Mouse (Mus musculus): ENCODE results near the gene Apeh.

The Apeh gene

GRCm38 (mm10) chr9:108119891-108120411 is 25.5 kb upstream of the Apeh start:
- no peak for DNase-seq

DNA sequence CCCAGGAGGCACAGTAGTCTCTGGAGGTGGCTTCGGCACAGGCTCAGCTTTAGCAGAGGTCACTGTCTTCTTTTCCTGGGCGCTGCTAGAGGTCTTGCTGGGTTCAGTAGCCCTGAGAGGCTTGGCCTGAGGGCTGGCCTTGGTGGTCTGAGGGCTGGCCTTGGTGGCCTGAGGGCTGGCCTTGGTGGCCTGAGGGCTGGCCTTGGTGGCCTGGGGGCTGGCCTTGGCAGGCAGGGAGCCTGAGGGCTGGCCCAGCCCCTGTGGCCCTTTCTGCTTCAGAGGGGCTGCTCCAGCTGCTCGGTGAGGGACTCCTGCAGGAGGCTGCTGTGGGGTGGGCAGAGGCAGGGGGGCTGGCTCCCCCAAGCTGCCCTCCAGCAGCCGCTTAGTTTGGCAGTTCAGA is 22.7 kb upstream of the Apeh start:
- DNase-seq, result no peak

- DNase-seq, result no peak
These were observed 21.1 kb upstream of the Apeh start for GRCm38 (mm10) chr9:108115290-108116077.

DNA sequence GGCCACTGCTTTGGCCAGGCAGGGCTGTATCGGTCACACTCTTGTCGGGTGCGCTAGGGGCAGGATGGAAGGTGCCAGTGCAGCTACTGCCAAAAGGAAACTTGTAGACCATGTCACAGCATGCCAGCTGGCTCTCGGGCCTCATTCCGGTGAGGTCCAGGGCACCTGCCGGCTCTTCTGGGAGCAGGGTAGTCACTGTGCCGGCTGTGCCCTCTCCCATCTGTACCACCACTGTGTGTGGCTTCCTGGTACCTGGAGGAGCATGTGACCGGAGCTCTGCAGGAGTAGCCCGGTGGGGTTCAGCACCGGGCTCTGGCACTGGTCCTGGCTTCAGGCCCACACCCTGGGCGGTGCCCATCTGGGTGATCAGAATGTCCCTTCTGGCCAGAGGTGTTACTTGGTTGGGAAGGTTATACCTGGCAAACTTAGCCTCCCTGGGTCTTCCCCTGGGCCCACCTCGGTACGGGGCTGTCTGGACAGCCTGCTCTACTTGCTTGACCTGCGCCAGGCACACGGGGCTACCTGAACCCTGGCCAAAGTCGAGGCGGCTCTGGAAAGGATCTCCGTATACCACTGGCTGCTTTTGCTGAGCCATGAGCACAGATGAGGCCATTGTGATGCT is 18.4 kb upstream of the Apeh start:
- DNase-seq, result no peak

- DNase-seq, result no peak
These were observed 17.3 kb upstream of the Apeh start for GRCm38 (mm10) chr9:108111593-108112121.

GRCm38 (mm10) chr9:108111101-108111592 is 16.7 kb upstream of the Apeh start:
- DNase-seq, result no peak

DNA sequence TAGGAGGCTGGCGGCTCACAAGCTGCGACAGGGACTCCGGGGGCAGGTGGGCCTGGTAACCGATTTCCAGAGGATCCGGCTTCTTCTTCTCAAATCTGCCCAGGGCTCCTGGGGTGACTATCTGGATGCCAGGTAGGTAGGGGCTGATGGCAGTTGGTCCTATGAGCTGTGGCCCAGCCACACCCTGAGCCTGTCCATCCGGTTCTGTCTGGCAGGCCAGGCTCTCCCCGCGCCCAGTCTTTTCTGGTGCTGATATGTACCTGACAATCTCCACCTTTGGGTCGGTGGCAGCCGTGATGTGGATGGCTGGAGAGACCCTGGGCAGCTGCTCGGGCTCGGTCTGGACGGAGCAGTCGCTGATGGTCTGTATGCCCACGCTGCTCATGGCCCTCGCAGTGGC is 15.8 kb upstream of the Apeh start:
- no peak for DNase-seq

DNA sequence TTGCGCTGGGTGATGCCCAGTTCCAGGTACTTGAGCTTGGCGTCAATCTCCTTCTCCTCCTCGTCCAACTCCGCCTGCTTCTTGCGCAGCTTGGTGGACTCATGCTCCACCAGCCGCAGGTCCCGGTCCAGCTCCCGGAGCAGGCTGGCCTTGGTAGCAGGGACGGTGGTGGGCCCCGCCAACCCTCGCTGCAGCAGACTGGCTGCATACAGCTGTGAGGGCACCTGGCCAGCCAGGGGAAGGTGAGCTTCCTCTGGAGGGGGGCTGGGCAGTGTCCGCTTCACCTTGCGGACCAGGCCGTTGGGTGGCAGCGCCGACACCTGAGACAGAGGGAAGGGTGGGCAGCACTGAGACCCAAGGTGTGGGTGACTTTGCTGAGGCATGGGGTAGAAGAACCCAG is 13.5 kb upstream of the Apeh start:
- DNase-seq, result no peak

DNA sequence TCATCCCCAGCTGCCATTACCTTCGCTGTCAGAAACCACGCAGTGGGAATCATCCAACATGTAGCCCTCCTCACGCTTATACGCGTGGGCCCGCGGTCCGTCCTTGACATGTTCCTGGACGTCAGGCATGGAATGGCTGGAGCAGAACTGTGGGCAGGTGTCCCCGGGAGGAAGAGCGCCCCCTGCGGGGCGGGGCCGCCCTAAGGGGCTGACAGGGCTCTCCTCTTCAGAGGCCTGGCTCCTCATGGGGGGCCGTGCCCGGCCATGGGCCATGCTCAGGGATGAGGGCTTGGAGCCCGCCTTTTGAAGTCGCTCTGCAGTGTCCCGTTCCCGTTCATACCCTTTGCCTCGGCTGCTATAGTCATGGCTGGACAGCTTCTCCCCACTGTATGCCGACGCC is 11.7 kb upstream of the Apeh start:
- no peak for DNase-seq

- DNase-seq, result no peak
These were observed 11.1 kb upstream of the Apeh start for GRCm38 (mm10) chr9:108105549-108105863.

DNA sequence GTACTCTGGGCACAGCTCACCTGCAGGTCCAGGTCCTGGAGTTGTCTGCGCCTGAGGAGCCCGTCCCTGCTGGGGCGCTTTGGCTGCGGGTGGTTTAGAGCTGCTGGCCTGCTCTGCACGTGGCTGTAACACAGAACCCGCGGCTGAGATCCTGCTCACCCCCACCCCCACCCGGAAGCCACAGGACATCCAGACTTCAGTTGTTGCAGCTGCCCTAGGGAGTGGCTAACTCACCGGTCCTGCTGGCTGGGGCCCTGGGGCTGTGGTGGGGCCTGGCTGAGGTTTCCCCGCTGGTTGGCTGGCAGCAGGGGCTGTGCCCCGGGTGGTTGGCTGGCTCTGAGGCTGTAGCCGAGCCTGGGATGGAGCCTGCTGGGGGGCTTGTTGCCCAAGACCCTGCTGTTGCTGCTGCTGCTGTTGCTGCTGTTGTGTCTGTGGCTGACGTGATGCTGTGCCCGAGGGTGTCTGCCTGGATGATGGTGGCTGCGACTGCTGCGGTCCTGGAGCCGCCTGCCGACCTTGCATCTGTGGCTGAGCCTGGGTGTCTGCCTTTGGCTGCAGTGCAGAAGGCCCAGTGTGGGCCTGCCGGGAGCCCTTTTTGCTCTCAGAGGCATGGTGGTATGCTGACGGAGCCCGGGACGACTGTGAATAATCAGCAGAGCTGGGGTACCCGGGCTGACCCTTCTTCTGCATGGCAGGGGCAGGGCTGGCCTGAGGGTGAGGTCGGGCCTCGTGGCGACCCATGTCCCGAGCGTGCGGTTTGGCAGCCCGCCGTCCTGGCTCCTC is 10.6 kb upstream of the Apeh start:
- no peak for DNase-seq

DNA sequence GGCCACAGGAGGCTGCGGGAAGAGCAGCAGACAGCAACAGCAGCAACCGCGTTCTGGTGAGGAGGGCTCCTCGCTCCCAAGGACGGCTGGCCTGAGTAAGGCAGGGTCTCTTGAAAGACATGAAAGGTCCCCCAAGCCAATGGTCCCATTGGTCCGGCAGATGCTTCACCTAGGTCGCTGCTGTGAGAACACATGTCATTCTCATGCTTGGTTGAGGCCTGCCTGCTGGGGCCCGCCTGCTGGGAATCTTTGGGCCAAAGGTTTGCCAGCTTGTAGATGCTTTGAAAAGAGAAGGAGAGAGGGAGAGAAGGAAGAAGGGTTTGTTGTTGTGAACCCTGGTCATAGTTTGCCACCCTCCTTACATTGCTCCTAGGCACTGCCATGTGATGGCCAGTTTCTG is 5.2 kb upstream of the Apeh start:
- DNase-seq, result no peak

DNA sequence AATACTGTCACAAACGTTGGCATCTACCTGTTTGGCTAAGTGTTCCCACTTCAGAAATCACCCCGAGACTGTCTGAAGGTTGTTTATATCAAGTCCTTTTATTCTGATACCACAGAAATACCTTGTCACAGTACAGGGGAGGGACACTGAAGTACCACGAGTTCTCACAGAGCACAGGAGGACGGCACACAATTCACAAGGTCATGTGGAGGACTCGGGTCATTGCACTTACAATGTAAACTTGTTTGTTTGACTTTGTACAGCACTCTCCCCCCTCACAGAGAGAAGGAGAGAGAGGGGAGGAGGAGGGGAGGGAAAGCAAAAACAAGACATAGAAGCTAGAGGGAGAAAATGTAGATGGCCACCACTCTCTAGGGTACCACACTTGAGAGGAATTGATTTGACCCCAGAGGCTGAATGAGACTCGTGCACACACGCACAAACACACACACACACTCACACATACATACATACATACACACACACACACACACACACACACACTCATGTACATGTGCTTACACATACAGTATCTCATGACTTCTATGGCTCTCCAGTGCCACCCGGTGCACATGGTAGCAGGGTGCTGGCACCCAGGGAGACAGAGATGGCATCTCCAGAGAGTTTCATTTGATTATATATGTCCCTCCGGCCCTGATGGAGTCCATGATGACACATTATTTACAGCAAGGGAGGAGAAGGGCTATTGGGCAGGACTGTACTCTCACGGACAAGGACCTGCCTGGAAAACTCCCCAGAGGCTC is 1.7 kb upstream of the Apeh start:
- no peak for DNase-seq

DNA sequence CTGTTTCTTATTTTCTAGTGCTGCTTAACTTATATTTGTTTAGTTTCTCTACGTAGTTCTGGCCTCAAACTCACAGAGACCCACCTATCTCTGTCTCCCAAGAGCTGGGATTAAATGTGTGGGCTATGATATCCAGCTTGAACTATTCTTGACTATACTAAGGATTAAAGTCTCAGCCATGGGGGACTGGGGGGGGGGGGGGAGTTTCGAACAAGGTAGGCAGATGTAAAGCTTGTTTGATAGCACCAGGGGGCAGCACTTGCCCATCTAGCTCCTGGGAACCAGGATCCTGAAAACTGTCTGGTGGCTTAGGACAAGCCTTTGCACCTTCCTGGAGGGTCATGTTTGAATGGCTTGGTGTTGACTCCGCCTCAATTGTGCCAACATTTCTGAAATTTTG is 1.1 kb upstream of the Apeh start:
- DNase-seq, result no peak

DNA sequence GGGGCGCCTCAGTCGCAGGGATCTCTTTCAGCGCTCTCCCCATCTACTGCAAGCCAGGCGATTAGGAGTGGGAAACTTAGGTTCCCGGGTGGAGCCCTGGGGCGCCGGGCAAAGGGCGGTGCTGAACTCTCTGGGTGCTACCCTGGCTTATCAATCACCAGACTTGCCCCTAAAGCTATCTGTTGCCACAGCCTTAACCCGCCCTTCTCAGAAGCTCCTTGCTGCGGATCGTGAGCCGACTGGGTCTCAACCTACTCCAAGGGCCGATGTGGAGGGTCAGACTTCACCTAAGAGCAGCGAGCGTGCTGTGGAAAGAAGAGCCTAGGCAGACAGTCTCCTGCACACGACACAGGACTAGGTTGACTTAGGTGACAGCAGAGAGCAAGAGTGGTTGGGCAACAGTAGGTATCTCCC is 599 bp upstream of the Apeh start:
- no peak for DNase-seq

DNA sequence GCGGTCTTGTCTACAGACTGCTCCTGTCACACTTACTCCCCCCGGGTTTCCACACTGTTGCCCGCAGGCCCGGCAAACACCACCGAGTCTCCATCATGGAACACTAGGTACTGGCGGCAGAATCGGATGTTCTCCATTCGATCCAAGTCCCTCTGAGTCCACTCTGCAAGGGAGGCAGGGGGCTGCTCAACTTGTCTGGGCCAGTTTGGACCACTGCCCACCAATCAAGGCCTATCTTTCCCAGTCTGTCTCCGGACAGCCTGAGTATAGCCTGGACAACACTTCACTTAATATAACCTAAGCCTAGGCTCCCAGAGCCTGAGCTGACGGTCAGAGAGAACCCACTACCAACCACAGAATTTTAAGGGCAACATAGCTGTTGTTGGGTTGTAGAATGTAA is 820 bp downstream of the Apeh start:
- no peak for DNase-seq

- no peak for DNase-seq
These were observed 3.7 kb downstream of the Apeh start for GRCm38 (mm10) chr9:108090611-108091120.

- no peak for DNase-seq
These were observed 9.1 kb downstream of the Apeh start for GRCm38 (mm10) chr9:108085261-108085660.

GRCm38 (mm10) chr9:108083561-108083960 is 10.8 kb downstream of the Apeh start:
- DNase-seq, result no peak

DNA sequence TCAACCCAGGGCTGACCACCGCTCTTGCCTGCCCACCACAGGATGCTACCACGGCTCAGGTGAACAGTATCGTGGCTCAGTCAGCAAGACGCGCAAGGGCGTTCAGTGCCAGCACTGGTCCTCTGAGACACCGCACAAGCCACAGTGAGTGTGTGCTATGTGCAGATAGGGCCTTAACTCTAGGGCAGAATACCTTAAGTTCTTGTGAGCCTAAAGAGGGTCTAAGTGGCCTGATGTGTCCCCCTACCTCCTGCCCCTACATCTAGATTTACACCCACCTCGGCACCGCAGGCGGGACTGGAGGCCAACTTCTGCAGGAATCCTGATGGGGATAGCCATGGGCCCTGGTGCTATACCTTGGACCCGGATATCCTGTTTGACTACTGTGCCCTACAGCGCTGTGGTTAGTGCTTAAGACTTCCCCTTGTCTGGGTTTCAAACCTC is 11.4 kb downstream of the Apeh start, which contains the start of gene Rnf123:
Gene Rnf123, minus strand, starts transcription at position 359 of the 444 bp plus-strand sequence.
- no peak for DNase-seq

DNA sequence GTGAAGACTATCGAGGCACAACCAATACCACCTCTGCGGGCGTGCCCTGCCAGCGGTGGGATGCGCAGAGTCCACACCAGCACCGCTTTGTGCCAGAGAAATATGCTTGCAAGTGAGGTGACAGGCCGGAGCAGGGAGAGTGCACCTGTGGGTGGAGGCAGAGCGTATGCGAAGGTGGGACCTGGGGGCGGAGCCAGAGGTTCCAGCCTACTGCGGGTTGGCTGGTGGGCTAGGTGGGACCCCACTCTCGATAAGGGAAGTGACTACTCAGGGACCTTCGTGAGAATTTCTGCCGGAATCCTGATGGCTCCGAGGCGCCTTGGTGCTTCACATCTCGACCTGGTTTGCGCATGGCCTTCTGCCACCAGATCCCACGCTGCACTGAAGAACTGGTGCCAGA is 11.9 kb downstream of the Apeh start:
- no peak for DNase-seq

- DNase-seq, result no peak
These were observed 14.2 kb downstream of the Apeh start, which contains the start of gene Mst1 for GRCm38 (mm10) chr9:108080168-108080567. Gene Mst1, plus strand, starts transcription at chr9:108080436.
